Comparison of ENCODE assay signal across 24 mouse cellular contexts in genomic region chr6:32808796-32809195, GRCm38 (mm10).
DNase-seq lines count a peak whose midpoint lies in the region; ATAC-seq and TF ChIP-seq lines count a peak whose summit lies in the region.
"Had no signal": no experiment of that assay in that cellular context is flagged by ENCODE, and none has a peak within 500 bp of the region (broad histone marks: within the 10 kb centered on the region; RNA-seq: fewer than 3 reads in every experiment).

No protein-coding gene starts in this region.

- H3K27me3 ChIP-seq in heart, embryonic 12.5 days (replicated peaks) = no peaks in the 10 kb centered on the region
- H3K27me3 ChIP-seq in heart, embryonic 10.5 days (ENCODE audit: insufficient read depth, poor library complexity, severe bottlenecking) = no peaks in the 10 kb centered on the region
- H3K27me3 ChIP-seq in heart, postnatal 0 days (ENCODE audit: control insufficient read depth, insufficient read depth, low read length) = no peaks in the 10 kb centered on the region
- H3K27me3 ChIP-seq: forebrain, embryonic 13.5 days; hindbrain, embryonic 13.5 days; Patski had no signal

- H3K36me3 ChIP-seq in heart, embryonic 12.5 days = peaks cover 1% of the 10 kb centered on the region; the same call in 1 of the 2 replicates
- H3K36me3 ChIP-seq in heart, embryonic 10.5 days = peaks cover under 1% of the 10 kb centered on the region; the same call in 1 of the 2 replicates
- H3K36me3 ChIP-seq in heart, postnatal 0 days (replicated peaks; ENCODE audit: control insufficient read depth, insufficient read depth, low read length) = peaks cover under 1% of the 10 kb centered on the region; the same call in 1 of the 2 replicates
- H3K36me3 ChIP-seq: forebrain, embryonic 10.5 days had no signal

- TF ChIP-seq CTCF in heart, postnatal 0 days (IDR thresholded peaks at IDR 0.05; ENCODE audit: low read depth) = no peak

- 0 out of 2 replicates have a peak overlapping the region, but pooled peaks have one; percentile 50 for H3K27ac ChIP-seq in heart, embryonic 12.5 days (ENCODE audit: poor library complexity, severe bottlenecking)
- H3K27ac ChIP-seq in heart, embryonic 10.5 days = no peak overlapping the region
- peak overlapping the region; percentile 66 for H3K27ac ChIP-seq in heart, postnatal 0 days (ENCODE audit: low read depth)
- H3K27ac ChIP-seq: forebrain, embryonic 10.5 days; forebrain, embryonic 13.5 days; hindbrain, embryonic 10.5 days; hindbrain, embryonic 13.5 days had no signal

- H3K9ac ChIP-seq in heart, embryonic 12.5 days = no peak overlapping the region
- no peak overlapping the region for H3K9ac ChIP-seq in heart, postnatal 0 days (replicated peaks; ENCODE audit: low read depth, low read length)
- H3K9ac ChIP-seq: forebrain, embryonic 13.5 days; hindbrain, embryonic 13.5 days had no signal

- no peak overlapping the region for H3K4me3 ChIP-seq in heart, embryonic 12.5 days
- H3K4me3 ChIP-seq in heart, embryonic 10.5 days = no peak overlapping the region
- H3K4me3 ChIP-seq in heart, postnatal 0 days (ENCODE audit: low read depth, low read length) = no peak overlapping the region
- H3K4me3 ChIP-seq: forebrain, embryonic 10.5 days; forebrain, embryonic 13.5 days; hindbrain, embryonic 10.5 days; hindbrain, embryonic 13.5 days had no signal

- H3K4me1 ChIP-seq in heart, embryonic 12.5 days (replicated peaks) = peaks cover 35% of the 10 kb centered on the region
- H3K4me1 ChIP-seq in heart, embryonic 10.5 days = peaks cover 24% of the 10 kb centered on the region
- H3K4me1 ChIP-seq in heart, postnatal 0 days (ENCODE audit: control insufficient read depth, insufficient read depth) = peaks cover 27% of the 10 kb centered on the region
- H3K4me1 ChIP-seq: forebrain, embryonic 13.5 days had no signal

- H3K4me2 ChIP-seq in heart, embryonic 12.5 days = no peak overlapping the region
- H3K4me2 ChIP-seq in heart, postnatal 0 days (ENCODE audit: low read depth, low read length) = no peak overlapping the region
- H3K4me2 ChIP-seq: forebrain, embryonic 13.5 days; hindbrain, embryonic 13.5 days had no signal

- WGBS in heart, embryonic 12.5 days = 57% methylated on average over 1 of the region's 1 CpGs
- 75% methylated on average over 1 of the region's 1 CpGs for WGBS in heart, embryonic 10.5 days
- WGBS in heart, postnatal 0 days = 44% methylated on average over 1 of the region's 1 CpGs

- DNase-seq in heart, adult 18-20 months = peak; percentile 39 to 41
- DNase-seq in heart, postnatal 4 days = no peak
- DNase-seq in heart, embryonic 10.5 days (ENCODE audit: low spot score) = no peak
- DNase-seq in NIH3T3 (ENCODE audit: low read depth) = peak; percentile 50
- peak; percentile 67 for DNase-seq in heart, postnatal 0 days (ENCODE audit: low spot score)
- DNase-seq in B cell, adult 2 months = no peak
- DNase-seq: adrenal gland, postnatal 10 days; adrenal gland, postnatal 36 days; cerebellum, adult 18-20 months; cerebellum, adult 9-10 months; cerebellum, postnatal 14 days; gastrocnemius, postnatal 10 days; gastrocnemius, postnatal 36 days; kidney, adult 2 months had no signal

- no peak for ATAC-seq in heart, embryonic 12.5 days (ENCODE audit: insufficient number of reproducible peaks, low FRiP score)
- peak; percentile 77; the same call in 1 of the 2 replicates for ATAC-seq in heart, postnatal 0 days (ENCODE audit: insufficient read depth, low read depth)
- ATAC-seq: CD4-positive, CD25-positive, alpha-beta regulatory T cell, adult 4 months; forebrain, embryonic 13.5 days; forebrain, embryonic 16.5 days; hindbrain, embryonic 16.5 days; intestine, postnatal 0 days; Patski had no signal

- TF ChIP-seq EP300 in heart, postnatal 0 days (IDR thresholded peaks at IDR 0.05; ENCODE audit: low read depth) = no peak

- H3K9me3 ChIP-seq in heart, embryonic 12.5 days (replicated peaks) = no peaks in the 10 kb centered on the region
- no peaks in the 10 kb centered on the region for H3K9me3 ChIP-seq in heart, embryonic 10.5 days
- no peaks in the 10 kb centered on the region for H3K9me3 ChIP-seq in heart, postnatal 0 days (replicated peaks; ENCODE audit: control insufficient read depth, low read length)
- H3K9me3 ChIP-seq: forebrain, embryonic 10.5 days; forebrain, embryonic 13.5 days; hindbrain, embryonic 10.5 days; hindbrain, embryonic 13.5 days had no signal

Comparison
In these comparisons a context has a peak if more than half of its experiments do, and no peak if none do; other contexts are left out.
1. DNase-seq: peak in heart, adult 18-20 months (2 of 2), NIH3T3 (single experiment) and heart, postnatal 0 days (single experiment); none in heart, postnatal 4 days (single experiment), heart, embryonic 10.5 days (single experiment) and B cell, adult 2 months (0 of 2).